Mouse (Mus musculus) limb, embryonic 13.5 days (tissue): ENCODE measurements at regions not wholly inside any gene's neighbourhood (a gene's known extent, or its start where the extent isn't known, plus 50 kb on each side); places are given as distances from the start of the nearest gene placed in this dataset.

Source experiments
- ATAC-seq: fragments of 200-750 bp; cut with Nextera tagmentation; 2 replicates; pipeline ENCODE4 v1.8.0; 2017; ENCODE audit warnings: low read depth, moderate number of reproducible peaks, moderate TSS enrichment; ENCODE audit not compliant: low FRiP score
- H3K27ac ChIP-seq: fragments of 300-500 bp; sonication (generic); 2 replicates; pipeline ENCODE4 v1.5.1; 2015; ENCODE audit warnings: inconsistent platforms, mild to moderate bottlenecking, moderate library complexity
- H3K27me3 ChIP-seq: fragments of 300-500 bp; sonication (generic); 2 replicates; pipeline ENCODE4 v1.6.1; 2015; ENCODE audit warnings: mild to moderate bottlenecking, inconsistent platforms
- H3K36me3 ChIP-seq: fragments of 300-500 bp; sonication (generic); 2 replicates; pipeline ENCODE4 v1.6.1; 2015; ENCODE audit warnings: inconsistent platforms, mild to moderate bottlenecking, moderate library complexity
- H3K4me1 ChIP-seq: fragments of 300-500 bp; sonication (generic); 2 replicates; pipeline ENCODE4 v1.6.1; 2015; ENCODE audit warnings: inconsistent platforms
- H3K4me2 ChIP-seq: fragments of 300-500 bp; sonication (generic); replicated peaks from 2 replicates; pipeline ENCODE4 v1.6.1; 2015; ENCODE audit warnings: inconsistent platforms, mild to moderate bottlenecking, moderate library complexity
- H3K4me3 ChIP-seq: fragments of 300-500 bp; sonication (generic); 2 replicates; pipeline ENCODE4 v1.5.1; 2015; ENCODE audit warnings: moderate library complexity, mild to moderate bottlenecking, inconsistent platforms
- H3K9ac ChIP-seq: fragments of 300-500 bp; sonication (generic); 2 replicates; pipeline ENCODE4 v1.6.1; 2015; ENCODE audit warnings: mild to moderate bottlenecking, inconsistent platforms
- H3K9me3 ChIP-seq: fragments of 300-500 bp; sonication (generic); 2 replicates; pipeline ENCODE4 v1.6.1; 2016; ENCODE audit warnings: inconsistent platforms
- WGBS: fragments of 180-500 bp; shearing (Covaris S2); methylation state at CpG from one replicate; pipeline ENCODE4 v1.1.7; 2015; 5-methylcytosine and 5-hydroxymethylcytosine counted together

DNA sequence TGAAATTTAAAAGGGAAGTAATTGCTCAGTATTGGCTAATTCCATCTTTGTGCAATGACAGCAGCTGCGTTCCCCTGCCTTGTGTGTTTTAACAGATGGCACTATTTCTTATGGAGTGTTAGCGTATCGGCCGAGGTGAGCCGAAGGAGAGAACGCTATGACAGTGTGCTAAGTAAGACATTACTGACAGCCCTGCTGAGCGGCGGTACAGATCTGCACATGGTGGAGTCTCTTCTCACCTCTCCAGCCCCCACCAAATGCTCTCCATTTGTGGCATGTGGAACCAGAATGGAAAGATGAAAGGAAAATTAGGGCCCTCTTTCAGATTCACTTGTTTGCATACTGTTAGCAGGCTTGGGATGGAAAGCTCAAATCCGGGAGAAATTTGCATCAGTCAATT lies 291.5 kb downstream of the Rnf144b start:
- no peak for ATAC-seq
- Histone ChIP-seq H3K36me3 (no peaks in the 10 kb centered on the region), H3K9ac (no peak overlapping the region), H3K27ac (no peak overlapping the region), H3K9me3 (no peaks in the 10 kb centered on the region), H3K27me3 (no peaks in the 10 kb centered on the region), H3K4me2 (no peak overlapping the region), H3K4me3 (no peak overlapping the region), H3K4me1 (no peaks in the 10 kb centered on the region)
- 82% methylated on average over 9 of the region's 9 CpGs for WGBS

DNA sequence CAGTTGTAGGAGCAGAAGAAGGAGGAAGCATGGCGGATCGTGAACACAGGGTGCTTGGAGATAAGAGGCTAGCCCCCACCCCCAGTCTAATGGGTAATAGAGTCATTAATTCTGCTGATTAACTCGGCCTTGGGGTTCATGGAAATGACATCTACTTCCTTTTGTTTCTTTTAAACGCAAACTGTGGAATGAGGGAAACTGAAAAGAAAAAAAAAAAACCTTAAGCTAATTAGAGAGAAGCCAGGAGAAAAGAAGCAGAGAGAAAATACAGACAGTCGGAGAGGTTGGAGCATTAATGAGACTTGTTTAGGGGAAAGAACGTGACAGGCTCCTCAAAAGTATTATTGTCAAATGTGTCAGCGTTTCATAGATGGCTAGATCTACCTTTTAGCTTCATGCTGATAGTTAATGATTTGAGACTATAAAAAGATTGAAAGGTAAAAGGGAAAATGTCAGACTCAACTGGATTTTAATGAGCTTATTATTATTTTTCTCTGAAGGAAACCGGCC lies 307.5 kb downstream of the Rnf144b start:
- Histone ChIP-seq H3K27ac (no peak overlapping the region), H3K9ac (no peak overlapping the region), H3K9me3 (no peaks in the 10 kb centered on the region), H3K4me2 (no peak overlapping the region), H3K4me1 (peaks cover 5% of the 10 kb centered on the region), H3K36me3 (no peaks in the 10 kb centered on the region), H3K4me3 (no peak overlapping the region), H3K27me3 (no peaks in the 10 kb centered on the region)
- no peak for ATAC-seq
- 42% methylated on average over 8 of the region's 8 CpGs for WGBS

- ATAC-seq = no peak
- Histone ChIP-seq H3K36me3 (no peaks in the 10 kb centered on the region), H3K4me3 (no peak overlapping the region), H3K4me2 (no peak overlapping the region), H3K27me3 (no peaks in the 10 kb centered on the region), H3K9me3 (no peaks in the 10 kb centered on the region), H3K9ac (no peak overlapping the region), H3K4me1 (peaks cover 5% of the 10 kb centered on the region), H3K27ac (no peak overlapping the region)
- WGBS = 77% methylated on average over 9 of the region's 9 CpGs
These were observed 308.0 kb downstream of the Rnf144b start for GRCm38 (mm10) chr13:47430409-47430808.

- H3K4me2 ChIP-seq = no peak overlapping the region
- H3K9ac ChIP-seq = no peak overlapping the region
- no peaks in the 10 kb centered on the region for H3K4me1 ChIP-seq
- 85% methylated on average over 7 of the region's 7 CpGs for WGBS
- no peak overlapping the region for H3K27ac ChIP-seq
- no peaks in the 10 kb centered on the region for H3K27me3 ChIP-seq
- H3K9me3 ChIP-seq = no peaks in the 10 kb centered on the region
- H3K36me3 ChIP-seq = no peaks in the 10 kb centered on the region
- H3K4me3 ChIP-seq = no peak overlapping the region
- ATAC-seq = no peak
These were observed 313.2 kb downstream of the Rnf144b start for GRCm38 (mm10) chr13:47435631-47436030.

GRCm38 (mm10) chr13:47444876-47445275 lies 322.4 kb downstream of the Rnf144b start:
- Histone ChIP-seq H3K27me3 (no peaks in the 10 kb centered on the region), H3K9me3 (no peaks in the 10 kb centered on the region), H3K4me3 (no peak overlapping the region), H3K4me2 (no peak overlapping the region), H3K4me1 (no peaks in the 10 kb centered on the region), H3K9ac (no peak overlapping the region), H3K27ac (no peak overlapping the region), H3K36me3 (no peaks in the 10 kb centered on the region)
- 79% methylated on average over 3 of the region's 3 CpGs for WGBS
- no peak for ATAC-seq

DNA sequence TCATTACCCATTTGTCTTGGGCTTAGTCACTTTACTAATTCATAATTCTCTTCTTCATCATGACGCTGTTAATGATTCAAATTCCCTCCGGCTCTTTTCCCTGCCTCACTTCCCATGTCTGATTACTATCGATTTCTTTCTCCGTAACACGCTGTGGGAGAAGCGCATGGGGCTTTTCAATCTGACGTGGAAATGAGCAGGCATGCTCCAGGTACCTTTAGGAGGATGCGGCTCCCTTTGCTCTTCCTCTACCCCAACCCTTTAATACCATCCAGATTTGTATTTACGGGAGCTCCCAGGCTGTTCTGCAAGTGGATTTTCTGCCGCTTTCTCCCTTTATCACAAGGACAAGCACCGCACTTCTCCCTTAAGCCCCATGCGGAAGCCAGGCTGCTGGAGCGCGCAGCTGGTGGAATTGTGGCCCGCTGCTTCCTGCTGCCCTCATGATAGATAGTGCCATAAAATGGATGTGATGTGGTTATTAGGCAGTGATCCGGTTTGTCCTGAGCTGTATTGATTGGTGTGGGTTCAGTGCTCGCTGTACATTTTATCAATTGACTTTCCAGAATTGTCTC lies 329.8 kb downstream of the Rnf144b start:
- H3K9ac ChIP-seq = no peak overlapping the region
- ATAC-seq = no peak
- no peak overlapping the region for H3K4me2 ChIP-seq
- H3K9me3 ChIP-seq = no peaks in the 10 kb centered on the region
- no peak overlapping the region for H3K4me3 ChIP-seq
- H3K27ac ChIP-seq = no peak overlapping the region
- no peaks in the 10 kb centered on the region for H3K36me3 ChIP-seq
- 65% methylated on average over 17 of the region's 17 CpGs for WGBS
- H3K27me3 ChIP-seq = no peaks in the 10 kb centered on the region
- no peaks in the 10 kb centered on the region for H3K4me1 ChIP-seq

- H3K9ac ChIP-seq = no peak overlapping the region
- H3K27me3 ChIP-seq = no peaks in the 10 kb centered on the region
- H3K4me2 ChIP-seq = no peak overlapping the region
- no peaks in the 10 kb centered on the region for H3K4me1 ChIP-seq
- no peak overlapping the region for H3K4me3 ChIP-seq
- H3K9me3 ChIP-seq = no peaks in the 10 kb centered on the region
- H3K36me3 ChIP-seq = no peaks in the 10 kb centered on the region
- ATAC-seq = no peak
- no peak overlapping the region for H3K27ac ChIP-seq
- 86% methylated on average over 8 of the region's 8 CpGs for WGBS
These were observed 339.7 kb downstream of the Rnf144b start for GRCm38 (mm10) chr13:47462148-47462547.

GRCm38 (mm10) chr13:47471543-47472213 lies 349.2 kb downstream of the Rnf144b start:
- no peaks in the 10 kb centered on the region for H3K9me3 ChIP-seq
- no peaks in the 10 kb centered on the region for H3K36me3 ChIP-seq
- no peaks in the 10 kb centered on the region for H3K27me3 ChIP-seq
- ATAC-seq = no peak
- 0 out of 2 replicates have a peak, but pooled peaks cover 3% of the 10 kb centered on the region for H3K4me1 ChIP-seq
- H3K4me3 ChIP-seq = no peak overlapping the region
- H3K4me2 ChIP-seq = no peak overlapping the region
- no peak overlapping the region for H3K9ac ChIP-seq
- WGBS = 27% methylated on average over 14 of the region's 14 CpGs
- H3K27ac ChIP-seq = no peak overlapping the region

DNA sequence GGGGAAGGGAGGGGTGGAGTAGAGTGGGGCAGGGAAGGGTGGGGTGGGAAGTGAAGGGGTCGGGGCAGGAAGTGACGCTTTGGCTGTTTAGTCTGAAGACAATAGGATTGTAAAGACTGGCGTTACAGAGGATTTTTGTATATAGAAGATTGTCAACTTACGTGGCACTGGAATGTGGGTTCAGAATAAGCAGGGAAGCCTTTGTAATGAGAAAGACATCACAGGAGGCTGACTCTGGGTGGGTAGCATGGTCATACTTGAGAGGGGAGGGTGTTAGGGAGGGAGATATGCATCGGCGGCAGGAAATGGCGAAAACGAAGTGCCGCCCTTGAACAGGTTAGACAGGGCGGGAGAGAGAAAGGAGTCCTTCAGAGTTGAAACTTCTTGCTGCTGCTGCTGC lies 357.7 kb downstream of the Rnf144b start:
- H3K27me3 ChIP-seq = no peaks in the 10 kb centered on the region
- ATAC-seq = no peak
- H3K4me2 ChIP-seq = no peak overlapping the region
- H3K4me3 ChIP-seq = no peak overlapping the region
- peaks cover 8% of the 10 kb centered on the region for H3K4me1 ChIP-seq
- no peak overlapping the region for H3K9ac ChIP-seq
- no peaks in the 10 kb centered on the region for H3K9me3 ChIP-seq
- H3K36me3 ChIP-seq = no peaks in the 10 kb centered on the region
- WGBS = 71% methylated on average over 10 of the region's 10 CpGs
- H3K27ac ChIP-seq = no peak overlapping the region

DNA sequence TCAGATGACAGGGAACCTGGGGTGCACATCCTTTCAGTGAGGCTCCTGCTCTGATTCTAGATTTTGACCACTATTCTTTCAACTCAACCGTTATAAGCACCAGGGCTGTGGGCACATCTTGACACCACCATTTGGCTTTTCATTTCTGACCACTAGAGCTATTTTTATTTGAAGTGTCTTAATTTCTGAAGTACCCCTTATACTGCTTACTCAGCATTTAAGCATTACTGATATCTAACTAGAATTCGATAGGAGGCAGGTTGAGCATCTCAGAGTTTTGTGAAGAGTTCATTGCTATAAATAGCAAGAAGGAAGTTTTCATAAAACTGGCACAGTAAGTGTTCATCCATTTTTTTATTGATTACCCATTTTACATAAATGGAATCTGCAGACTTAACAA lies 362.4 kb downstream of the Rnf144b start:
- H3K9me3 ChIP-seq = no peaks in the 10 kb centered on the region
- H3K27ac ChIP-seq = no peak overlapping the region
- 90% methylated on average over 2 of the region's 2 CpGs for WGBS
- ATAC-seq = no peak
- no peaks in the 10 kb centered on the region for H3K36me3 ChIP-seq
- no peaks in the 10 kb centered on the region for H3K27me3 ChIP-seq
- no peak overlapping the region for H3K4me2 ChIP-seq
- peaks cover 8% of the 10 kb centered on the region for H3K4me1 ChIP-seq
- no peak overlapping the region for H3K4me3 ChIP-seq
- no peak overlapping the region for H3K9ac ChIP-seq

- Histone ChIP-seq H3K9me3 (no peaks in the 10 kb centered on the region), H3K27me3 (no peaks in the 10 kb centered on the region), H3K36me3 (no peaks in the 10 kb centered on the region), H3K9ac (no peak overlapping the region), H3K4me3 (no peak overlapping the region), H3K4me2 (no peak overlapping the region), H3K4me1 (peaks cover 4% of the 10 kb centered on the region), H3K27ac (no peak overlapping the region)
- ATAC-seq = no peak
These were observed 363.7 kb downstream of the Rnf144b start for GRCm38 (mm10) chr13:47486111-47486510.

- no peaks in the 10 kb centered on the region for H3K36me3 ChIP-seq
- no peaks in the 10 kb centered on the region for H3K27me3 ChIP-seq
- H3K9ac ChIP-seq = no peak overlapping the region
- no peak for ATAC-seq
- no peak overlapping the region for H3K4me2 ChIP-seq
- no peaks in the 10 kb centered on the region for H3K9me3 ChIP-seq
- no peak overlapping the region for H3K4me3 ChIP-seq
- no peaks in the 10 kb centered on the region for H3K4me1 ChIP-seq
- 90% methylated on average over 3 of the region's 3 CpGs for WGBS
- no peak overlapping the region for H3K27ac ChIP-seq
These were observed 364.2 kb downstream of the Rnf144b start for GRCm38 (mm10) chr13:47486658-47487057.
